Mouse (Mus musculus) CH12F3 (cell line): Measurements from ENCODE around the gene Fignl1.

Experiments
- in situ Hi-C: fragments of 300-500 bp; cut with MboI; formaldehyde crosslinking; loops from 2 replicates; pipeline ENCODE4 v1.14.3; 2020; ENCODE audit warnings: low sequenced_read_pairs

Fignl1 gene

DNA sequence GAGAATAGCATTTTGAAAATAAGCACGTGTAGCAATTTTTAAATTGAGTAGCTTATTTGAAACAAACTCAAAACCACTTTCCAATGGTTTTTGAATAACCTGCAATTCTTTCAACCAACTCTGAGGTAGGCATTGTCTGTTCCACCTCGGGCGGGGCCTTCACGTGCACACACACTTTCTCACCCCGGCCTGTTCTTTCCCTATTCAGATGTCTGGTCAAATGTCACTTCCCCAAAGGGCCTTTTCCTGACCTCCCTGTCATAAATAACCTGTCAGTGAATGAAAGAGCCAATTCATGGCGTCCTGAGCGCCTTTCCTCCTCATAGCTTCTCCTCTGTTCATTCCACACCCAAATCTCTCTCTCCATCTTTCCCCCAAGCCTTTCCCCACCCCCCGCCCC, 24.3 kb upstream of the Fignl1 start:
- in situ Hi-C loops, result no loop called here

DNA sequence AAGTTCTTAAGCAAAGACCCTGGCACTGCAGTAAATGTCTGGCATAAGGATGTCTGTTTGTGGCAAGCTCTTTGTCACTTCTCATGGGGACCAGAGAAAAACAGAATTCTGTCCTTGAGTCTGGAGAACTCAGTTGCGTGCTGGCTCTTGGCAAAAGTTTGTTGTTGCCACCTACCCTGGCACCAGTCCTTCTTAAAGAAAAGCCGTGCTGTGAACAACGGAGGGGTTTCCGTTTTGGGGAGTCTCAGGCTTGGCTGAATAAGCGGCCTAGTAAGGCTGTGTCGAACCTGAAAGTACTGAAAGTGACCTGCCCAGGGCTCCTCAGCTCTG, 24.0 kb upstream of the Fignl1 start:
- in situ Hi-C loops, result no loop called here

DNA sequence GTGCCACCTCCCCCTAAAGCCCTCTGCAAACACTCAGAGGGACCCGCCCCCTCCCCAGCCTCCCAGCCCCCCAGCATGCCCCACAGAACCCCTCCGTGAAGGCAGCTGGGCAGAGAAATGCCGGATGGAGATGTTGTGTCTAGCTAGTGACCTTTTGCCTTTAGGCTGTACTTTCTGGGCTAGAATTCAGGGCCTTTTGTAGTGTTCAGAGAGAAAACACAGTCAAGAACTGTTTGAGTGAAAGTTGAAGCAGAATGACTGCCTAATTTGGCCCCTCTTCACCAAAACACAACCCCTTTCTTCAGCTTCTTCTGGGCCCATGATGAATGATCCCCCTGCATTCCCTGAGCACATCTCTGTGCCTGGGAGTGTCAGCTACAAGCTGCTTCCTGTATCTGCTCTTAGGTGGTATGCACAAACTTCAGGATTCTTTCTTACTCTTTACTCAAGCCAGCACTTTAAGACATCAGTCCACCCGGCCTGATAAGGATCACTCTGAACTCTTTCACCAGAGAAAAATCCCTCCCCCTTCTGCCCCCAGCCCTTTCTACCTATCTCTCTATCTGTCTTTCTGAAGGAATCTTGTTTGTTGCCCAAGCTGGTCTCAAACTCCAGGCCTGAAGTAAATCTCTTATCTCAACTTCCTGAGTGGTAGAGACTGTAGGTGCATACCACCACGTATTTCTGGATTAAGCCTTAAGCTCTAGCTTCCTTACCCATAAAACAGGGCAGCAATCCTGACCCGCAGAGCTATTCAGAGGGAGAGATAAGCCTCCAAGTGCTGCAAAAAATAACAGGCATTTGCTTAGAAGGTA, 23.4 kb upstream of the Fignl1 start:
- in situ Hi-C loops, result no loop called here

DNA sequence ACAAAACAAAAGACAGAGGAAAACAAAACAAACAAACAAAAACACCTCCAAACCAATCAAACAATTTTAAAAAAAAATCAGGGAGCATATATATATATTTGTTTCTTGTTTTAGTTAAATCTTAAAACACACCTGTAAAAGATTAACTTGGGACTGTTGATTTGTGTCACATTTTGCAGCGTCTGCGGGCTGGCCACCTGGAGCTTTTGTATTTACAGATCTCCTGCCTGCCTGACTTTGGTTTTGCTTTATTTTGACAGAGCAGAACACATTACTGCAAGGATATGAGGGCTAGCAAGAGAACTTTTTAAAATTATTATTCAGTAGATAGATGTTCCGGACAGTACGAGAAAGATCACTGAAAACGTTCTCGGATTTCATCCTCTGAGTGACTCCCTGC, 22.8 kb upstream of the Fignl1 start:
- in situ Hi-C loops, result no loop called here

DNA sequence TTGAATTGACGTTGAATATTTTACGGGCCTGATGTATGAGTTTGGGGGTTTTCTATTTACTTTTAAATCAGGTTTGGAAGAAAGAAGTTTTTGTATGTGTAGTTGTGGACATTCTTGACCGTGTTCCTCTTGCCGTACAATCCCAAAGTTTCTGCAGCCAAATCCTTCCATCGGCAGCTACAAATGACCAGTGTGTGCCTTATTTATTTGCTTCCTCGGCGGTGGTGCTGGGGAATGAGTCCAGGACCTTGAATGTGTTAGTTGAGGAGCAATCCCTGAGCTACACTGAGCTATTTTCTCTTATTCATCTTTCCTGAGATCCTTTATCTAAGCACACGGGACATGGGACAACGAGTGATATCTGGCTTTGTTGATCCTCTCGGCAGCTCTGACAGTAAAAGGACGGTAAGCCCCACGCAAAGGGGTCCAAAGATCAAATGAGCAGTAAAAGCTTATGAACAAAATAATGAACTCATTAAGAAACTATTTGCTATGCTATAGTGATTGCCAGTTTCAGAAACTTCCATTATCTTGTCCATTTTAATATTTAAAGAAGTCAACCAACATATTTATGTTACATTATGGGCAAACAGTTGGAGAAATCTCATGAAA, 22.2 kb upstream of the Fignl1 start:
- in situ Hi-C loops, result no loop called here

DNA sequence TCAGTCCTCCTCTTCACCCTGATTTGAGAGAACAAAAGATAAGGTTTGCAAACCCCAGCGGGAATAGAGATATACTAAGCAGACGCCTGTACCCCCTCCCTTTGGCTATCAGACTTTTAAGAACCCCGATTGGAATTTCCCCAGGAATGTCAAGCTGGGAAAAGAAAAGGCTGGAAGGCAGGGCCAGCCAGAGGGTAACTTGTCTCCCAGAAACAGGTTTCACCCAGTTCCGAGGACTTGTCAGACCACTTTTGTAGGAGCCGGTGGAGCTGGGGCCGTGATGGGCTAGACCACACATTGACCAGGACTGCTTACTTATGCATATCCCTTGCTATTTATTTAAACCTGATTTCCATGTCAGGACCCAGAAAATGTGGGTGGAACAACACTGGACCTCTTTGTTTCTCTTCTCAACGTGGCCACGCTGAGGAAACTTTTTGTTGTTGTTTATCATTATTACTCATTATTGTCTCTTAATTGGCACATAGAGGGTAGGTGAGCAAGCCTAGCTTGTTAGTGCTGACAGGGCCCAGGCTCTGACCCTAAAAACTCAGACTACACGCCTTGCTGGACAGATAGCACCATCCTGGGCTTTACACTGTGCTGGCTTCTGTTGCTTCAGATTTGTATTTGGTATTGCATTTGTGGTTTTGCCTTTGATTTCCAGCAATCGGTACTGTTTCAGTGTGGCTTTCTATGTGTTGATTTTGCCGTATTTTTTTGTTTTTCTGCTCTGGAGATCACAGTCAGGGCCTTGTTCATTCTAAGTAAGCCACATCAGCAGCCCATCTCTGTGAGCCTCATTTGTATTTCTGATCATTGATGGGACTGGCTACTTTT, 20.6 kb upstream of the Fignl1 start:
- in situ Hi-C loops, result no loop called here

DNA sequence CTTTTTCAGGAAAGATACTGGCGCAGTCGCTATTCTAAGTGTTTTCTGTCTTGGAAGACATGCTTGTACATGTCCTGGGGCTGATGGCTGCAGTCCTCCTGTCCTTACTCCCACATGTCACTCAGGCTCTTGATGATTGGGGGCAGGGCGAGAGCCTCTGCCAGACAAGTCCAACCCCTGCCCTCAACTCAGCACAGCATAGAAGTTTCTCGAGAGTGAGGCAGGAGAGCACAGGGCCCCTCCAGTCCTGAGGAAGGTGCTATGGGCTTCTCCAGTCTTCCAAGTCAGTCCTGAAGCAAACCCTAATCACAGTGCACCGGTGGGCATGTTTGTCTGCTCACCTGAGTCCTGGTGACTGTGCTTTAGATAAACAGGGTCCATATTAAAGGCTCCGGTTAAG, 20.0 kb upstream of the Fignl1 start:
- in situ Hi-C loops, result no loop called here

DNA sequence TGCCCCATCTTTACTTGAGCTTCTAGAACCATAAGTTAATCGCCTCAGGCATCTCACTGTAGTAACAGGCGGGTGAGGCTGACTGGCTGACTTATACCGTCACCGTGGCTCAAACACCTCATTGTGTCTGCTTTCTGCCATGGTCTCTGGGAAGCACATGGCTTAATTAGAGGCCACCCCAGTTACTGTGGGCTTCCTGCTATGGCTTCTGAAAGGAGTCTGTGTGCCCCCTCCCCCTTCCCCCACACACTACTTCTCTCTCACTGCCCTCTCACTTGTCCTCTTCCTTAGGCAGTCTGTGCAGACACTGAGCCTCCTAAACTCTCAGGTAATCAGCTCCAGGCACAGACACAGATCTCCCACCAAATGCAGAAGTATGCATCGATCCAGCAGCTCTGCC, 19.5 kb upstream of the Fignl1 start:
- in situ Hi-C loops, result no loop called here

DNA sequence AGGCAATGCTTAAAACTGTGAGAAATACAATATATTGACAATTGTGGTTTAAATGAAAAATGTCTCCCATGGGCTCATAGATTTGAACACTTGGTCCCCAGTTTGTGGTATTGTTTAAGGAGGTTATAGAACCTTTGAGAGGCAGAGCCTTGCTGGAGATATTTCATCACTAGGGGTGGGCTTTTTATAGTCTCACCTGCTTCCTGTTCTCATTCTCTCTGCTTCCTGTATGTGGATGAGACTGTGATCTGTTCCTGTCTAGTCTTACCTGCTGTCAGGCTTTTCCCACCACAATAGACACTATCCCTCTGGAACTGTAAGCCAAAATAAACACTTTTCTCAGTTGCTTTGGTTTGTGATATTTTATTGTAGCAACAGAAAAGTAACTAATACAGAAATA, 17.7 kb upstream of the Fignl1 start:
- in situ Hi-C loops, result no loop called here

DNA sequence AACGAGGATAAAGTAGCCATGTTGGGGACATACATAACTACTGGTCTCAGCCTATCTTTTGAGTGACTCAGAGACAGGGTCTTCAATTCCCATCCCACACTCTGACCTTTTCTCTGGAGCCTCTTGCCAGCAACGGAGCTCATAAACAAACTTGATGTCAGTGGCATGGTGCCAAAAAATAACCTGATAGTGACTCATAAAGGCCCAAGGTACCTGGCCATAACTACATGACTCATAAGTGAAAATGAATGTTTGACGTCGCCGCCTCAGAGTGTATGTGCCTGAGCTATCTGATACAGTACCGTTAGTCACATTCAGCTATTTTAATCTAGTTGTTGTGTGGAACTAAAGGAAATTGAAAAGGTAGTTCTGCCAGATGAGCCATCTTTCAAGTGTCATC, 16.9 kb upstream of the Fignl1 start:
- in situ Hi-C loops, result no loop called here

DNA sequence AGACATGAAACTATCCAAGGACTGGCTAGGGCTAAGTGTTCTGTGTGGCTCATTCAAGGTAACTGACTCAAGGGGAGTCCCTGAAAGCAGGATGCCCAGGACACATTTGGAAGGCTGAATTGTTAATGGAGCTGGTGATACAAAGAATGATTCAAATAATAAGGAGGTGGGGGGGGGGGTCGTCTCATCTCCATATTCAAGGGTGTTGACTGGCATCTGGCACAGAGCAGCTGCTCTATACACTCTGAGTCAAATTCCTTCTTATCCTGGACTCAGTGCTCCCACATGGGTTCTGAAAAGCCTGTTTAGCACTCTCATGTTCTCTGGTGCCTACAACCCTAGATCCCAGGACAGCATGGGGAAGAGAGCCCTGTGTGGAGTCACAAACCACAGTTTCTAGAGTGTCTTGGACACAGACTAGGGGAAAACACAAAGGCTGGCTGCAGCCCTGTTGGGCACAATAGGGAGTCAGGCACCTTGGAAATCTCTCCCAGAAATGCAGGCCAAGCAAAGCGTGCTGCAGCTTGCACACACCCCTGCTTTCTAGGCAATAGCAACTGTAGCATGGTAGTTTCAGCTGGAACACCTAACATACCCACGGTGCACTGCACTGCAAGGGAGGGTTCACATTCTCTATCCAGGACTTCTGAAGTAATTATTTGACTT, 16.3 kb upstream of the Fignl1 start:
- in situ Hi-C loops, result no loop called here

DNA sequence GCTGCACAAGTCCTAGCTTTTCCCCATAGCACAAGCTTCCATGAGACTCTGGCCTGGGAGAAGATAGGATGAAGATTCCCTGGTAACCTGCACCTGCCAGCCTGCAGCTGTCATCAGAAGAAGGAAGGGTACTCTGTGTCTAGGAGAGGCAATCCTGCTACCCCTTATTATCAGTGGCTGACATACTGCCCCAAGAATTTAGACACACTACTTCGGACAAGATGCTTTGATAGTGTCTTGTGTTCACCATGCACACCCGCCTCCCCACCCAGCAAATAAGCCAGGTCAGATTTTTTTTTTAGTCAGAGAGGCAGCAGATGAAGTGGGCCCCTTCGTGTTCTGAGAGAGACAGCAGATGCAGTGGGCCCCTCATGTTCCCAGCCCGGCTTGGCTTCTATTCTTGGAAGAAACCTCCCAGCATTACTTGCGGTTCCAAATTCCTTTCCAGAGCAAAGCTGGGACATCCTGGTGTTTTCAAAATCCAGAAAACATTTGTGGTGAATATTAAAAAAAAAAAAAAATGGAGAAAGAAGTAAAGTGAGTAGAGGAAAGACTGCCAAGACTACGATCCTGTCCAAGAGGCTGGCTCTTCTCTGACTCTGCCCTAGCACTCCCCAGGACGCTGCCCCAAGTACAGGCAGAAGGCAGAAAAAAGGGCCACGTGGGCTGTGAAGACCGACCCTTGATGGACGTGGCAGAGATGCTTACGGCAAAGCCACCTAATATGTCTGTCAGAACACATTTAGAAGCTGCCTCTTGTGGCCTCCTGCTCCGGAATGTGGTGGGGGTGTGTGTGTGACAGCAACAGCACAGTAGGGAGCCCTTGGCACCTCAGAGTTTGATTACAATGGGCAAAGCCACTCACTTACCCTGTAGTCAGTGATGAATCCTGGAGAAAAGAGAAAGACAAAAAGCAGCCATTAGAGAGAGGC, 15.5 kb upstream of the Fignl1 start:
- in situ Hi-C loops, result no loop called here

DNA sequence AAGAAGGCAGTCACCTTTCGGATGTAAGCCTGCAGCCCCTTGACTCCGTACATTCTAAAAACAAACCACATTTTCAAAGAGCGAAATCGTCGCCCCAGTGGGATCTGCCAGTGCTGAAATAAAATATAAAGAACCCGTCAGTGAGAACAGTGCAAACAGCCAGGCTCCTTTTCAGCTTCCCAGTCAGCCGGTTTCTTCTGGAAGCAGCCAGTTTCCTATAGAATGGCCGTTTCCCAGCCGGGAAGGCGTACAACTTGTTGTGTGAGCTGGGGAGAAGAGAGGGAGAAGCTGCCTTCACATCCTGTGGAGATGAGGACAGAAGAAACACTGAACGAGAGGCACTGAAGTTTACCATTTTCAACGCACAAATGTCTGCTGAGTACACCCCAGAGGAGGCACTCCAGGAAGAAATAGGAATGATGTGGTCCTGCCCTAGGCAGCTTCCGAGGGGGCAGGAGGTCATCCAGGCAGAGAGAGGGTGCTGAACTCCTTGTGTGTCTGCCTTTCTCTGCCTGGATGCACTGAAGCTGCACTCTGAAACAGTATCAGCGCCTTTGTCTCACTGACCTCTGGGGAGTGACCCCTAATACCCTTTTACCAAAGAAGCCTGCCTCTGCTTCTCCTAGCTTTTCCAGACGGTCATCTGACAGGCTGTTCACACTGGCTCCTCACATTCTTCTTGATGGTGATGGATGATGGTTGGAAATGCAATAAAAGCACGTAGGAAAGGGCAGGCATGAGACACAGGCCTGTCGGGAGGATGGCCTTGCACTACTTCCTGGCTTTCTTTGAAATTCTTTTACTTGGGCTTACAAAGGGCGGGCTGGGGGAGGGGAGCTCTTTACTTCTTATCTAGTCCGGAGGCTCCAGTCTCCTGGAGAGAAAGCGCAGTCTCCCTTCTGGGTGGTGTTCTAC, 13.7 kb upstream of the Fignl1 start:
- in situ Hi-C loops, result no loop called here

DNA sequence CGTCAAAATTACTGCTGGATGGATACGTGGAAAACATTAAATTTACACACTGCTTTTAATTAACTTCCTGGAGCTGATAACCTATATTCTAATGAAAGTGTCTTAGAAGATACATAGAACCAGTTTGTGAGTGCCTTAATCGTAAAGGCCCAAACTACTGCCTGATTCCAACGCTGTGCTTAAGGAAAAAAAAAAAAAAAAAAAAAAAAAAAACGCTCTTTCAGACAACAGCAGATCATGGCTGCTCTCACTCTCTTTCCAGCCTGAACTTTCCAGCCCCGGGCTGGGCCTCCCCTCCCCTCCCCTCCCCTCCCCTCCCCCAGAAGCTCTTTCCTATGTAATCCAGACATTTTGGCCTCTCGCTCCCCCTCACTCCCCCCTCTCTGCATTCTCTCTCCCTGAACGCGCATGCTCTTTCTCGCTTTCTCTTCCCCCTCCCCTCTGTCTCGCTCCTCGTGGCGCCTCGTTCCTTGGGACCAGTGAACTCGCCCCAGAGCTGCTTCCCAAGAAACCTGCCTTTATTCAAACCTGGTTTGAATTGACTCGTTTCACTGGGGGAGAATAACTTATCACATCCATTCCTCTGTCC, 12.7 kb upstream of the Fignl1 start:
- in situ Hi-C loops, result no loop called here

DNA sequence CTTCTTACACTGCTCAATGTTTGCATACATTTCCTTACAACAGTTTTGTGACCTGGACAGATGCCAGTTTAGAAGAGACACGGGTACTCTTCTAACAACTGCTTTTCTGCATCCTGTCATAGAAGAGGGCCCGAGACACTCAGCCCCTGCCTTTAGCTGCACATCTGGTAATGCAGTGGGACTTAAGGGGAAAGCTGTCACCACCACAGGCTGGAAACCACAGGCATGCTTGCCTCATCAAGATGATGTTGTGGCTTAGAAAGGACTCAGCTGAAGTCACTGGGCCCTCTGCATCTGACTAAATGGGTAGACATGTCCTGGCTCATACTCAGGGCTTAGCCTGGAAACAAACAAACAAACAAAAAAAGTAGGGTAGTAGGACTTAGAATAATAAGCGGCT, 12.0 kb upstream of the Fignl1 start:
- in situ Hi-C loops, result no loop called here

DNA sequence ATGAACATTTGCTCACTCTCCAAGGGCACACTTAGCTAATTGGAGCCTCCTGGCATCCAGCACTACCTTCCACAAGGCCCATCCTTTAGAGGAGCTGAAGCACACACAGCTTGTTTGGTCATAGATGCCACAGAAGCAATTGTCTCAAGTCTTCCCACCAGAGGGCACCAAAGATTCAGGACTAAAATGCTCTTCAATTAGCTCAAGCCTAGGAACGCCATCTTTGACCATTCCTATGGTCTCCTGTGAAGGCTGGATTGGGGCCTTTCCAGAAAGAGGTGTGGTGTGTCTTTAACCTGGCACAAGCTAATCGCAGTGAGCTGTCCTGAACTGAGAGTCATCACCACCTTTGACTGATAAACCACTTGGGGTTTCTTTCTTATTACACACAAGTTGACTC, 11.5 kb upstream of the Fignl1 start:
- in situ Hi-C loops, result no loop called here

DNA sequence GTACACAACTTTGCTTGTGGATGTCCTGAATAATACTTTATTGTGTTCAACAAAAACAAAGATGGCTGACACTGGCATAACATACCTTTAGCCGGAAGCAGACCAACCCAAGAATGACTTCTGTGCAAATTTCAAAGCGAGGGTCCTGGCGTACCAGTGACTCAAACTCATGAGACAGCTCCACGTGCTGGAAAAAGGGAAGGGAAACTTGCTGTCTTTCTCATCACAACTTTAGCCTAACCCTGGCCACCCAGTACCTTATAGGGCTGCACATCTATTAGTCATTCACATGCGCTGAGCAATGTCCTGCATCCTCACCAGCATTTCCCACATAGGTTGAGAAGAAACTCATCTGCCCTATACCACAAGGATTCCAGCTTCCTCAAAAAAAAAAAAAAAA, 10.4 kb upstream of the Fignl1 start:
- in situ Hi-C loops, result no loop called here

DNA sequence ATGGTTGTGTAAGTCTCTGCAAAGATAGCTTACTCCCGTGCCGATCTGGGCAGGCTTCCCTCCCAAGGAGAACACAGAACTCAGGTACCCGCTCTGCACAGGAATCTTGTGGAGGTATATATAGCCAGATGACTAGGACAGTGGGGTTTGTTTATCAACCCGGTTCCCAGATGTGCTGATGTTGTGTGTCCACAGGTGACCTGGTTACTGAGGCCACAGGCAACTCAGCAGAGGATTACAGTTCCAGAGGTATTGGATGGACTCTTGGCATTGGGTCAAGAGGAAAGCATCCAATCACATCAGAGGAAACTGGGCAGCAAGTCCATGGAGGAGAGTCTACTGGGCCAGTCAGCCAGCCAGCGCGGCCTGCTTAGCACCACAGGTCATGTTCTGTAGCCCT, 10.0 kb upstream of the Fignl1 start:
- in situ Hi-C loops, result no loop called here

DNA sequence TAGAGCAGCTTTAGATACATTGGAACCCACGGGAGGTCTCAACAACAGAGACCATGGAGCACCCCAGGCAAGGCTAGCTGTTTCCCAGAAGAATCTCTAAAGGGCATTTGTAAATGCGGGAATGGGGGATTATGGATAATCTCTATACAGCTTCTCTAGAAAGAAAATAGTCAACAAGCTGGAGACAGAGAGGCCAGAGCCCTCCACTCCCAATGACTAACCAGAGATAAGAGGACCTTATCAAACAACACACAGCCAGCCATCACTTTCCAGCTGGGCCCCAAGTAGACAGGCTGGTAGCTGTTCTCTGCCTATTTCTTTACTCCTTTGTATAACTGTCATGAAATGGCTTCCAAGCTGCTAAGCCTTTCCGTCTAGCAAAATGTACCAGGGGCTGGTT, 7.0 kb upstream of the Fignl1 start:
- in situ Hi-C loops, result no loop called here
